Mouse (Mus musculus) cerebellum, adult 2 months (tissue): Measurements from ENCODE around the gene Nab1.

ENCODE experiments used
- CTCF ChIP-seq: fragments of 200-500 bp; IDR thresholded peaks from 2 replicates; pipeline ENCODE4 v1.5.1; 2011; ENCODE audit warnings: low read depth, mild to moderate bottlenecking, control low read depth, low read length, moderate library complexity, borderline replicate concordance; ENCODE audit not compliant: insufficient read depth
- POLR2A ChIP-seq: fragments of 200-500 bp; IDR thresholded peaks from 2 replicates; pipeline ENCODE4 v1.6.1; 2011; ENCODE audit warnings: low read length, control low read depth, borderline replicate concordance; ENCODE audit not compliant: insufficient read depth

- TF ChIP-seq POLR2A (no peak), CTCF (no peak)
Measured at GRCm38 (mm10) chr1:52470326-52470725, 30.2 kb downstream of the Nab1 start.
